Mouse (Mus musculus): ENCODE measurements around the gene Dgkk.
"Not testable (repeated sequence)": the region's sequence is repeated elsewhere in the genome, so short reads cannot be mapped to it uniquely, and the experiment has no call there.

The Dgkk gene

DNA sequence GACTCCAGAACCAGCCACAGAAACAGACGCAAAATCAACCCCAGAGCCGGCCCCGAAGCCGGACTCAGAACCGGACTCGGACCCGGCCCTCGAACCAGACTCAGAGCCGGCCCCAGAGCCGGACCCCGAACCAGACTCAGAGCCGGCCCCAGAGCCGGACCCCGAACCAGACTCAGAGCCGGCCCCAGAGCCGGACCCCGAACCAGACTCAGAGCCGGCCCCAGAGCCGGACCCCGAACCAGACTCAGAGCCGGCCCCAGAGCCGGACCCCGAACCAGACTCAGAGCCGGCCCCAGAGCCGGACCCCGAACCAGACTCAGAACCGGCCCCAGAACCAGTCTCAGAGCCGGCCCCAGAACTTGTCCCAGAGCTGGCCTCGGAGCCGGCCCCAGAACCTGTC lies at the start of gene Dgkk:
Dgkk (plus strand) TSS at position 301 of the 400 bp plus-strand sequence.
- DNase-seq, result not testable (repeated sequence)

DNA sequence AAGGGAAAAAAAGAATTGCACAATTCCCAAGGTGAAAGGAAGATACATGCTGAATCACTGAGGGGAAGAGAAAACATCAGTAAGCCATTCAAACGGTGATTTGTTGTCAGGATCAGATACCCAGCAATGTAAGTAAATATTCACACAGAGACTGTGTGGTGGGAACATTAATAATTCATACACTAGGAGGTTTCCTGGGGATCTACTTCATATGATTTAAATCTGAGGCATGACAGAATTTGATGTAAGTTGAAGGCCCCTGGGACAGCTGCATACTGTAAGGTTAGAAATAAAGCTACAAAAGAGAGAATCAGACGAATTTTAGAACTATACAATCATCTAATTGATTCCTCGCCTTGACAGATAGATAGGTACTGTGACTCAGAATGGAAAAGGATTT lies 45.1 kb upstream of the Dgkk start:
- DNase-seq, result no peak

DNA sequence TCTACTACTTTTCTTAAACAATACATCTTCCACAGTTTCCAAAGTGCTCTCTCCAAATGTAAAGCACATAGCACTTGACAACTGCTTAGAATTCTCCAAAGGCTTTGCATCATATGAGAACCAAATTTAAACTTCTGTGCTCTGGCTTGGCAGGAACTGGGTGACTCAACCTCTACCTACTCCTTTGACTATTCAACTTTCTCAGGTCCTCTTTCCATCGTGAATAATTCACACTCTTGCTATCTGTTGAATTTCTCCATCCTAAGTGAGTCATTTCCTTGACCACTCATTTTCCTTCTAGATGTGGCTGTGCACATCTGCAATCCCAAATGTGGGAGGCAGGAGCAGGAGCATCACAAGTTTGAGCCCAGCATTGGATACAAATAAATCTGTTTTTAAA lies 28.4 kb upstream of the Dgkk start:
- no peak for DNase-seq

DNA sequence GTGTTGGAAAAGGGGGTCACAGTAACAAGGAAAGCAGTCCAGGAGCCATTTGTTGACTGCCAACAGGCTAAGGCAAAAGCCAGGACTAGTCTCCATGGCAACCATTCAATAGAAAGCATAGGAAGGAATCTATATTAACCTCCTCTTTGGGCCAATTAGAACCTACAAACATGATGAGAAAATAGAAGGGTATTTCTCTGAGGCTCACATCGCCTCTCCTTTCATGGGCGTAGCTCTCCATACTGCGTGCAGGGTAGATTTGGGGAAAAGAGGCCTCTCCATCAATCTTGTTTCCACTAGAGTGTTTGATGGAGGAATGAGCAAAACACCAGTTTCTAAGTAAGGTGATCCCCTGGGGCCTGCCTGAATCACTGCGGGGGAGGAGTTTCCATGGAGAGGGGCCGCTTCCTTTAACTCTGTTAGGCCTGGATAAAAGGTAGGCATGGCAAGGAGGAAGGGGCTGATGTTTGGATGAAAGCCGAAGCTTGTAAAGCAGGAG lies 27.5 kb upstream of the Dgkk start:
- DNase-seq, result no peak

DNA sequence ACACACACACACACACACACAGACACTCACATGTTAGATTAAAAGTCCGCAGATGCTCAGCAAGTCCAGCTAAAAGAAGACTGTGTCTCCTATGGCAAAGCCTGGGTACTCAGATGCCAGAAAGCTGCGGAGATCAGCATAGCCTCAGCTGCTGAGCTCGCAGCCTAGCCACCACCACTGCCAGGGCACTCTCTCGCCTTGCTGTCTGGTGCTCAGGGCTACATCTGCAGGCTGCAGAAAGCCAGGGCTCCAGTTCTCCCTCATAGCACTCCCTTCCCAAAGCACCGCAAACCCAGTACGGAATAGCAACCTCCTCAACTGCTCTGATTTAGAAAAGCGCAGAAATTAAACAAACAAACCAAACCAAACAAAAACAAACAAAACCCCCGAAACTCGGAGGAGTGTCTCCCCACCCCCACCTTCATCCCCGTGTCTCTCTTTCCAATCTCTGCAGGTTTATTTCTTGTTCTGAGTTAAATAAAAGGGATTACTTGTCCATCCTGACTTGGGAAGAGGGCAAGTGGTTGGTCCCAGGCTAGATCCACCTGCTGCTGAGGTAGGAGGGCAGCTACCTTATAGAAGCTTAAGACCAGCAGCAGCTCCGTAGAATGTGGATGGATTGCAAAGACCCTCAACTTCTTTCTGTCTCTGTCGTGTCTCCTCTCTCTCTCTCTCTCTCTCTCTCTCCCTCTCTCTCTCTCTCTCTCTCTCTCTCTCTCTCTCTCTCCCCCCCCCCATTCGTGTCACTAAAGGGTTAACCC lies 1.4 kb upstream of the Dgkk start:
- no peak for DNase-seq

DNA sequence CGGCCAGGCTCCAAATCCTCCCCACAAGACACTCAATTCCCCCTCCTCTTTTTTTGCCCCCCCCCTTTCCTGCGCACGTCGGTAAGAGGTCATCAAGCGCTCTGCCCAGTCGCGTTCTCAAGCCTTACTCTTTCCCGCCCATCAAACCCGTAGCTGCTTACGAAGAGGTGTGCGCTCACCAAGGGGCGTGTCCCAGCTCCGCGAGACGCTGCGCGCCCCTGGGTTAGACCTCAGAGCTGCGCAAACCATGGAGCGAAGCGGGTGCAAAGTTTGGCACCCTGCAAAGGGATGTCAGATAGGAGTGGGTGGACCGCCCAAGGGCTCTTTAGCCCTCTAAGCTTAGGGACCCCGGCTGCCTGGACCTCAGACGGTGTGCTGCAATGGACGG lies 862 bp upstream of the Dgkk start:
- DNase-seq, result peak; percentile 63

DNA sequence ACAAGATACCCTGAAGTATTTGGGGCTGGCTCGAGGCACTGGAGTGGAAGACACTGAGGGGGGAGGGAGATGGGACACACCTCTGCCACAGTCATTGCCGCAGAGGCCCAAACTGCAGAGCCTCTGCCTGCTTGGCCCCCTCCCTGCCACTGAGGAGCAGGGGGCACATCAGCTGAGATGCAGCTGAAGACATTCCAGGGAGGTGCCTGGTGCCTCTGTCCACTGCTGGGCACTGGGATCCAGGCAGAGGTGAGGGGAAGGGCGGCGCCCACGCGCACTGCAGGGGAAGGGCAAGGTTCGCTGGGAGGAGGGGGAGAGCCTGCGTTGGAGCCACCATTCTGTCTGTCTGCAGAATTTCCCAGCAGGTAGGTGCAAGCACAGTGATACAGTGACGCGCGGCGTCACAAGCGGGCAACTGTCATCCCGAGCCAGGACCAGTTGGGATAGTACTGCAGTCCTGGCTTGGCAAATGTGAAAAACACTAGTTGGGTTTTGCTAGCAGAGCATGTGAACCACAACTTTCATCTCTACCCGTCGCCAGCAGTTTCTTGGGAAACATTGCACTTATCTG lies 948 bp downstream of the Dgkk start:
- DNase-seq, result no peak

DNA sequence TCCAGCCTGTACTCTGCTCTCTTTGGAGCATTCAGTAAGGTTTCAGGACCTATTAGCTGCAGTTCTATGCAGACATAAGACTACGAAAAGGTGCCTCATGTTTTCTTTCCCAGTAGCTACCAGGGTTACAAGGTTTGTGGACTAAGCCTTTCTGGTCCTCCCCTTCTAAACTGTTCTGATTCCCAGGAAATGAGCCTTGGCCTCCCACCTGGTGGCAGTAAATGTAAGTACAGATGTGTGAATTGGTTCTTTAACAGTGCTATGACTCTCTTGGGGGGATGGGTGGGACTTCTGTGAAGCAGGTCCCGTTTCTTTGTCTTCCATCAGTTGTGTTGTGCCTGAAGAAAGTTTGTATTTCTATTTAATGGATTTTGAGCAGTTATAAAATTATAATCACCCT lies 53.4 kb downstream of the Dgkk start:
- DNase-seq, result no peak

DNA sequence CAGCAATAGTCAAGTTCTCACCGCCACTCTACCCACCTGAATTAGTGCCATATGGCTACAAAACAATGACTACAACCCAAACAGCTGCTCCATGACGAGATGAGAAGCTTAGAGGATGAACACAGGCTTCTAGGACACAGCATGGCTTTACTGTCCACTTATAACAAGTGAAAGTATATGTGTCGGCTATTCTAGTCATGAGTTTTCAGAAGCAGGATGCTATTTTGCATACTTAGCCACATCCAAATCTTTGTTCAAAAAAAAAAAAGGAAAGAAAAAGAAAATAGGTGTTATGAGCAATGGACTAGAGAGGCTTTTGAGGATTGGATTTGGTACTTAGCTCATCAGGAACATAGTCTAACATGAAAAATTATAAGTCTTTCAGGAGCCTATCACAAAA lies 74.4 kb downstream of the Dgkk start:
- no peak for DNase-seq

DNA sequence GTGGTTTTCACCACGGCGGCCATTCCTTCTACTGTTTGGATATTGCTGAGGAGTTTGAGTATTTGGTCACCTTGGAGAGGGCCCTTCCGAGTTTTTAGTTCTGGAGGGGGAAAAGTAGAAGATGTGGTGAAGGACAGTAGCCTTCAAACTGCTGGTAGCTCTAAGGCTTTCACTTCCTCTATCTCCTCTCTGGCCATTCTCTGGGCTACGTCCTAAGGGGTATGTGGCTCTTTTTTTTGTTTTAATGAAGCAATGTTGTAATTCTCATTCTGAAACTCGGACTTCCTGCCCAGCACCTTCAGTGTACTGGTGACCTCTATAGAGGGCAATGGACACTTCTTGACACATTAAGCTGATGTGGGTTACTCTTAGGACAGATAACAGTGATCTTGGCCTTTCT lies 75.0 kb downstream of the Dgkk start:
- no peak for DNase-seq

DNA sequence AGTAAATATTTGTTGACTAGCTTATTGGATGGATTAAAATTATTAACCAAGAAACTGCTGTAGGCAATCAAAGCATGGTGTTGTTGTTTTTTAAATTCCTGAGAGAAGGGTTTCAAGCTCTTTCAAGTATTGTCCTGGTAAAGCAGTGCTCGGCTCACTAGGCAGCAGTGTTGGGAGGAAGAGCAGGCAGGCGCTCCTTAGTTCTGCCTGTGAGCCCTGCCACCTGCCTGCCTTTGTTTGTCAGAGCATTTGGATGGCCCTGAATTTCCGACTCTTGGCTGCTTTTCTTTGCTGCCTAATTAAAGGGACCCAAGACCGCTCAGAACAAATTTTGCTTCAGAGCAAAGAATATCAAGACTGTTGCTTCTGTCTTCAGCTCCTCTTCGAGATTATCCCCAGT lies 114.8 kb downstream of the Dgkk start:
- no peak for DNase-seq

DNA sequence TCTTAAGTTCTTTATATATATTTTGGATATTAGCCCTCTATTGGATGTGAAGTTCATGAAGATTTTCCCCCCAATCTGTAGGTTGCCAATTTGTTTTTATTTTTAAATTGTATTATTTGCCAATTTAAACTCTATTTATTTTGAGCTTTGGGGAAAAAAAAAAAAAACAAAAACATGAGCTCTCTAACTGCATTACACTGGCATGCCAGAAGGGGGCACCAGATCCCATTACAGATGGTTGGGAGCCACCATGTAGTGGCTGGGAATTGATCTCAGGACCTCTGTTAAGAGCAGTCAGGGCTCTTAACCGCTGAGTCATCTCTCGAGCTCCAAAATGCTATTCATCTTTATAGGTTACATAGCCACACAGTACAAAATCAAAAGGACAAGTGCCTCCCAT lies 131.9 kb downstream of the Dgkk start:
- DNase-seq, result no peak

DNA sequence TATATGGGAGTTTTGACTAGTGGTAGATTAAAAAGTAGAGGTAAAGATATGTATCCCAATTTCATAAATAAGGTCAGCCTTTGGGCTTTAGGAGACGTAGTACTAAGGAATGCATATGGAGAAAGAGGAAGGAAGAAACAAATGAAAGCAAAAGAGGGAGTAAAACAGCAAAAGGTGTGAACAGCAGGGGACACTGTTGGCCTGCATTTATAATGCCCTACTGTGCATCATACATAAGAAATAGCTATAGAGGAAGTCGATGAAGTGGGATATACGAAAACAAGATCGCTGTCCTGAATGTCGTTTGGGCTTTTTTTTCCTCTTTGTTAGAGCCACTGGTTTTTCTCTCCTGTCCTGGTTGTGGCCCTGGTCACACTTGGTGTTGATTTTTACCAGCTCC lies 143.1 kb downstream of the Dgkk start:
- no peak for DNase-seq

DNA sequence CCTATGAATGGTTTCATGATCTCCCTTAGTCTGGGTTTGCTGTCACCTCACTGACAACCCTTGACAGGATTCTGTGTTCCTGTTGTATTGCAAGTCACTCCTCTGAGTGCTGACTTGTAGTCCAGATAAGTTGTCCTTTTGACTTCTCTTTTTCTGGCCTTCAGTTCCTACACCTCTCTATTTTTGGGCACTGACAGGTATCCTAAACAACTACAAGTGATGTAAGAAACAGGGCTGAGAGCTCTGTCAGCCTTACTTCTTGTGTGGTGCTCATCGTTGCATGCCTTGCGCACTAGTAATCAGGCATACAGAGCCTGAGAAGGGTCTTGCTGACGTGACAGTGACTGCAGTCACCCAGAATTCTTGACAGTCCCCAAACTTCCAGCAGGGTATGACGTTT lies 147.1 kb downstream of the Dgkk start:
- no peak for DNase-seq

DNA sequence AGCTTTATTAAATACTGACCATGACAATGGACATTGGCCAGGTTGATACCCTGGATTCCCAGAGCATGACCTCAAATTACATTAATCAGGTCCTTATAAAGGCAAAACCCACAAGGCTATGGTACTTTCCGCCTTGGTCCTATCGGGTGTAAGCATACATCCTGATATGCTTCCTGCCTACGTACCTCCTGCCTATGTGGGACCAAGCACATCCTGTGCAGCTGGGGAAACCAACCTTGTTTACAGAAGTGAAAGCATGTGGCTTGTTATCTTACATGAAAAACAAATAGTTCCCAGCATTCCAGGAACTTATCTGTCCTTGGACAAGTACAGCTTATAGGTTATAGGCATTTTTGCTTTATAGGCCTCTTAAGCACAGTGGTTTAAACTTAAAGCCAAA lies 189.5 kb downstream of the Dgkk start:
- DNase-seq, result no peak

DNA sequence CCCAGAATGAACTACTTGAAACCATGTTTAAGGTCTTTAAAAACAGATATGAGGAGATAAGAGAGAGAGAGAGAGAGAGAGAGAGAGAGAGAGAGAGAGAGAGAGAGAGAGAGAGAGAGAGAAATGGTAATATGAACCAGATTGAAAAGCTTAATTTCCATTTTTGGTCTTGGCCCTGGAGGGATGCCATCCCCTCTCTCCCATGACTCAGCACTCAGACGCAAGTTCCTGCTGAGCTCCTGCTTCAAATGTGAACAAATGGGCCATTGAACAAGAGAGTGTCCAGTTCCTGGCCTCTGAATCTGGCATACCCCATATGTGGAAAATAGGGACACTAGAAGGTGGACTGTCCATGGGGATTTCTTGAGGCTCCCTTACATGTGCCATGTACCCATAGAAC lies 192.8 kb downstream of the Dgkk start:
- DNase-seq, result no peak

DNA sequence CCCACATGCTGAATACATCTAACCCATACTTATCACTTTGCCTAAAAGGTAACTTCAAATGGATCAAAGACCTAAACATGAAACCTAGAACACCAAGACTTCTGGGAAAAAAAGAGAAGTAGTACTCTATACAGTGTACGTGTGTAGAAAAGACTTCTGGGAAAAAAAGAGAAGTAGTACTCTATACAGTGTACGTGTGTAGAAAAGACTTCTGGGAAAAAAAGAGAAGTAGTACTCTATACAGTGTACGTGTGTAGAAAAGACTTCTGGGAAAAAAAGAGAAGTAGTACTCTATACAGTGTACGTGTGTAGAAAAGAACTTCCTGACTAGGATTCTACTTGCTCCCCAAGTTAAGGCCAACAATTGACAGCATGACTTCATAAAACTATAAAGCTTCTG lies 204.8 kb downstream of the Dgkk start:
- not testable (repeated sequence) for DNase-seq
